Mouse (Mus musculus): ENCODE results near the gene Tm4sf4.

Tm4sf4 gene

DNA sequence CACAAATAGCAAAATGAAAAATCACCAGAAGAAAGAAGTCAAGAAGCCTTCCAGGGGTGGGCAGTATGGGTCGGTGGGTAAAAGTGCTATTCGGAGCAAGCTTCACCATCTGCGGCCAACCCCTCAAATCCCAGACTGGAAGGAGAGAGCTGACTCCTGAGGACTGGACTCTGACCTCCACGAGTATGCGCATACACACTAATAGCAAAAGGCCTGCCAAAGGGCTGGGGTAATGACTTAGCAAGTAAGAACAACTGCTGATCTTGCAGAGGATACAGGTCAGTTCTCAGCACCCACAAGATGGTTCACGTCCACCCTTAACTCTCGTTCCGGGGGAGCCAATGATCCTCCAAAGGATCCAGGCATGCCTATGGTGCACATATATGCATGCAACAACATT, 49.3 kb downstream of the Tm4sf4 start:
- DNase-seq (ENCODE audit: low spot score in 2 of 2) = no peak

DNA sequence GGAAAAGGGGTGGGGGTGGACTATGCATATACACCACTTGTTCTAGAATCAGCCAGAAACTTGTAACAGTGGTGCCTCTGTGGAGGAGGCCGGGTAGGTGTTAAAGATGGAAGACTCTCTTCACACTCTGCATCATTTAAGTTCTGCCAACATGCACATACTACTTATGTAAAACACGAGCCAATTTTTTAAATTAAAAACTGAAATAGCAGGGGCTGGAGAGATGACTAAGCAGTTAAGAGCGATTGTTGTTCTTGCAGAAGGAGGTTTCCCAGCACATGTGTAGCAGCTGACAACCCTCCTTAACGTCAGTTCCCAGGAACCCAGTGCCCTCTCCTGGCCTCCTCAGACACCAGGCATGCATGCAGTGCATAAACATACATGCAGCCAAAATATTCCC, 55.5 kb downstream of the Tm4sf4 start:
- DNase-seq (ENCODE audit: low spot score in 2 of 2) = no peak

DNA sequence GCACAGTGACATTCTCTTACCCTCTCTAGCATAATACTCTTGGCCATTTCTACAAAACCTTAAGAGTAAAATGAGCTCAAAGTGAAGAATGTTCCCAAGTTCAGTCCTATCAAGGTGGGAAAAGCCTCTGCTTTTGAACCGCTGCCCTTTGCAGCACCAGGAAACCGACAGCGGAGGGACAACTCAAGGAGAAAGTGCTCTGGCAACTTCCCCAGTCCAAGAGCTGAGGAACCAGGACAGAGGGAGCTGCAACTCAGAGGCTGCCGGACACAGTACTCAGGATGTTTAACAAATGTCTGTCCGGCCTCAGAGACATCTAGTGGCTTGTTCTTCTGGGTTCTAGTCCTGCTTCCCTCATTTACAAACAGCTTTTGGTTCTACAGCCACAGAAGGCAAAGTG, 56.9 kb downstream of the Tm4sf4 start:
- no peak for DNase-seq (ENCODE audit: low spot score in 2 of 2)

DNA sequence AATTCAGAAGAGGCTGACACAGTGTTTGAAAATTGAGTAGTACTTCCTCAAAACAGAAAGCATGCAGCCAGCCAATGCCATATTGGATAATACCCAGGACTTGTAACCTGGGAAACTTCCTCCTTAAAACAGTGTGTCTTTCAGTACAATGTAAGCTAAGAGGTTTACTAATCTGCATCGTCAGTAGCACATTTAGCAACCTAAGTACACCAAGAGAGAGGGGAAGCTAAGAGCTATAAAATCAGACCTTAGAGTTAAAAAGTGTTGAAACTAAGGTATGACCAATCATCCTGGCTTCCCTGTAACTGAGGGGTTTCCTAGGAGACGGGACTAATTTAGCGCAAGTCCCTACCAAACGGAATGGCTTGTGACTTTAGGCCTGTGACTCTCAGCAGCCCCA, 61.0 kb downstream of the Tm4sf4 start:
- DNase-seq (ENCODE audit: low spot score in 2 of 2) = no peak

DNA sequence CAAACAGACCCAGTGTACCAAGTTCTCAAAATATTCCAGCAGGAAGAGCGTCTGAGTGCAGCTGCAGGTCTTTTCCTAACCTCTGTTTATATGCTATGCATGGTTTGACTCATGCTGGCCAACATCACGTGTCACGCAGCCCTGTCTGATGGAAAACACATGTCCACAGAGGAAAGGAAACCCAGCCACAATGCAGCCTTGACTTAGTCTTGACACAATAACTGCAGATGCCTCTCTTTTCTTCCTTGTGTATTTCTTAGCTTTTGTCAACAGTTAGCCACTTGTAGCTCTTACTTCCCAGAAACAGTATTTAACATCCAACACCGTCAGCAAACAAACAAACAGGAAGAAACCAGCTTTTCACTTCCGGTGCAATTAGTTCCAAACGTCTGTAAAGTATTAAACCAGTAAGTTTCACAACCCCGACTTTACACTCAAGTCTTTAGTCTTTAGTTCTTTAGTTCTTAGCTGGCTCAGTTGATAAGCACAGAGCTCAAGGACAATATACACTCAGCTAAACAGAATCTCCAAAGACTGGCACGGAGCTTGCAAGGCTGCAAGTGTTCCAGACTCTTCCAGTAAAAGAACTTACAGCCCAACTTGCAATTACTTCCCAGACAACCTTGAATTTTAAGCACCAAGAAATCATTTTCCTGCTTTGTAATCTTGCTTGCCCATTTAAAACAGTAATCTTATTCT, 62.5 kb downstream of the Tm4sf4 start:
- no peak for DNase-seq (ENCODE audit: low spot score in 2 of 2)
